Mouse (Mus musculus) left cerebral cortex, adult 8-10 months (tissue): ENCODE results near the gene Olfr1225. TPM values are rescaled to one million over a fixed set of nuclear protein-coding genes. Genes with fewer than 3 reads are reported as not detected.
"Not testable (repeated sequence)": the region's sequence is repeated elsewhere in the genome, so short reads cannot be mapped to it uniquely, and the experiment has no call there.

Experiments used
- DNase-seq, 2 experiments: peaks; one replicate each; pipeline ENCODE4 v3.0.0; 2022; ENCODE audit warnings: low spot score in 2 of 2
- total RNA-seq, 4 experiments: library from RNA; stranded (reverse); gene quantifications; 2 replicates each; pipeline ENCODE4 v1.2.4; 2022

Gene Olfr1225
- total RNA-seq: not detected

- no peak for DNase-seq
Observed at GRCm38 (mm10) chr2:89174569-89174968, at the start of gene Olfr1225. Olfr1225 (minus strand) TSS chr2:89174669.

GRCm38 (mm10) chr2:89199948-89200347 lies 25.5 kb upstream of the Olfr1225 start, which contains the start of gene Olfr1226:
Olfr1226 (minus strand) TSS chr2:89200048.
- no peak for DNase-seq

- DNase-seq: no peak
Observed at GRCm38 (mm10) chr2:89196325-89196982, 22.0 kb upstream of the Olfr1225 start.

GRCm38 (mm10) chr2:89164711-89165110 lies 9.8 kb downstream of the Olfr1225 start:
- not testable (repeated sequence) for DNase-seq

- DNase-seq: not testable (repeated sequence)
Observed at GRCm38 (mm10) chr2:89163991-89164390, 10.5 kb downstream of the Olfr1225 start, which contains the start of gene Olfr1224-ps1. Olfr1224-ps1 (minus strand) TSS chr2:89164091.

GRCm38 (mm10) chr2:89151460-89151859 lies 23.0 kb downstream of the Olfr1225 start, which contains the start of gene Olfr1223:
Olfr1223 (minus strand) TSS chr2:89151560.
- no peak for DNase-seq

GRCm38 (mm10) chr2:89132954-89133353 lies 41.5 kb downstream of the Olfr1225 start, which contains the start of gene Olfr1222:
Olfr1222 (minus strand) TSS chr2:89133054.
- DNase-seq: no peak

Other genes starting within 250 kb of the Olfr1225 start
- gene Olfr1211, start 236.6 kb downstream of the Olfr1225 start, total RNA-seq: not detected
- not detected for gene Olfr1212, start 220.7 kb downstream of the Olfr1225 start, total RNA-seq
- gene Gm13762, start 194.4 kb downstream of the Olfr1225 start, total RNA-seq: not detected
- gene Olfr1214, start 182.0 kb downstream of the Olfr1225 start, total RNA-seq: not detected
- gene Olfr1215, start 167.7 kb downstream of the Olfr1225 start, total RNA-seq: not detected
- not detected for gene Olfr1216, start 156.3 kb downstream of the Olfr1225 start, total RNA-seq
- gene Olfr1217, start 142.6 kb downstream of the Olfr1225 start, total RNA-seq: not detected
- not detected for gene Olfr1218, start 113.5 kb downstream of the Olfr1225 start, total RNA-seq
- gene Olfr1219, start 91.2 kb downstream of the Olfr1225 start, total RNA-seq: not detected
- gene Olfr1220, start 67.8 kb downstream of the Olfr1225 start, total RNA-seq: not detected
- not detected for gene Olfr1221, start 57.4 kb downstream of the Olfr1225 start, total RNA-seq
- not detected for gene Olfr1222, start 41.6 kb downstream of the Olfr1225 start, total RNA-seq
- not detected for gene Olfr1223, start 23.1 kb downstream of the Olfr1225 start, total RNA-seq
- not detected for gene Olfr1224-ps1, start 10.6 kb downstream of the Olfr1225 start, total RNA-seq
- not detected for gene Olfr1226, start 25.4 kb upstream of the Olfr1225 start, total RNA-seq
- not detected for gene Olfr1228, start 79.4 kb upstream of the Olfr1225 start, total RNA-seq
- not detected for gene Olfr1229, start 113.3 kb upstream of the Olfr1225 start, total RNA-seq
- gene Olfr1230, start 122.6 kb upstream of the Olfr1225 start, total RNA-seq: not detected
- not detected for gene Olfr1231, start 132.4 kb upstream of the Olfr1225 start, total RNA-seq
- not detected for gene Olfr1232, start 155.0 kb upstream of the Olfr1225 start, total RNA-seq
- gene Olfr1233, start 167.7 kb upstream of the Olfr1225 start, total RNA-seq: not detected
- gene Olfr1234, start 190.2 kb upstream of the Olfr1225 start, total RNA-seq: not detected
- gene Olfr1238, start 235.0 kb upstream of the Olfr1225 start, total RNA-seq: not detected
- not detected for gene Olfr1239, start 245.7 kb upstream of the Olfr1225 start, total RNA-seq